Mouse (Mus musculus) forebrain, embryonic 11.5 days (tissue): ENCODE data around the gene Tmprss9. TPM values are rescaled to one million over a fixed set of nuclear protein-coding genes. Genes with fewer than 3 reads are reported as not detected.

Source experiments
- ATAC-seq: fragments of 200-750 bp; cut with Nextera tagmentation; replicated peaks from 2 replicates; pipeline ENCODE4 v1.8.0; 2017; ENCODE audit warnings: moderate TSS enrichment; ENCODE audit not compliant: low FRiP score
- DNase-seq: peaks from one replicate; pipeline ENCODE4 v3.0.0-alpha.2; 2017; ENCODE audit warnings: low spot score
- H3K27ac ChIP-seq: fragments of 300-500 bp; sonication (generic); 2 replicates; pipeline ENCODE4 v1.5.1; 2014; ENCODE audit warnings: low read depth, low read length
- H3K27me3 ChIP-seq: fragments of 300-500 bp; sonication (generic); 2 replicates; pipeline ENCODE4 v1.6.1; 2014; ENCODE audit warnings: mild to moderate bottlenecking, low read length, mixed read lengths; ENCODE audit not compliant: control insufficient read depth, insufficient read depth
- H3K36me3 ChIP-seq: fragments of 300-500 bp; sonication (generic); 2 replicates; pipeline ENCODE4 v1.6.1; 2014; ENCODE audit warnings: mild to moderate bottlenecking, low read length, moderate library complexity, mixed read lengths; ENCODE audit not compliant: control insufficient read depth, insufficient read depth
- H3K4me1 ChIP-seq: fragments of 300-500 bp; sonication (generic); replicated peaks from 2 replicates; pipeline ENCODE4 v1.6.1; 2014; ENCODE audit warnings: low read length, mixed read lengths; ENCODE audit not compliant: control insufficient read depth, insufficient read depth
- H3K4me2 ChIP-seq: fragments of 300-500 bp; sonication (generic); 2 replicates; pipeline ENCODE4 v1.6.1; 2014; ENCODE audit warnings: low read depth, mild to moderate bottlenecking, low read length, moderate library complexity, mixed read lengths; ENCODE audit not compliant: severe bottlenecking
- H3K4me3 ChIP-seq: fragments of 300-500 bp; sonication (generic); 2 replicates; pipeline ENCODE4 v1.5.1; 2014; ENCODE audit warnings: low read depth, low read length
- H3K9ac ChIP-seq: fragments of 300-500 bp; sonication (generic); 2 replicates; pipeline ENCODE4 v1.6.1; 2014; ENCODE audit warnings: low read length
- H3K9me3 ChIP-seq: fragments of 300-500 bp; sonication (generic); 2 replicates; pipeline ENCODE4 v1.6.1; 2016; ENCODE audit warnings: low read length, mixed read lengths; ENCODE audit not compliant: control insufficient read depth
- WGBS: fragments of 180-500 bp; shearing (Covaris S2); extraction: QIAGEN DNeasy Blood & Tissue Kit; methylation state at CpG from one replicate; pipeline ENCODE4 v1.1.7; 2014; 5-methylcytosine and 5-hydroxymethylcytosine counted together
- polyA plus RNA-seq: library from polyadenylated mRNA; unstranded; fragments of >200 nt; fragmentation: Nextera tagmentation; extraction: Ambion mirVana; gene quantifications from 2 replicates; pipeline ENCODE4 v1.2.1, GENCODE M21; 2014

The Tmprss9 gene
- polyA plus RNA-seq, 1 experiment from 2014 or later = 0.08 TPM

- WGBS = 12% methylated on average over 15 of the region's 15 CpGs
- H3K27me3 ChIP-seq = peaks cover 41% of the 10 kb centered on the region
These were observed 67.3 kb downstream of the Tmprss9 start for GRCm38 (mm10) chr10:80938831-80939550.

GRCm38 (mm10) chr10:80939671-80940070 lies 68.0 kb downstream of the Tmprss9 start:
- Histone ChIP-seq H3K36me3 (no peaks in the 10 kb centered on the region), H3K4me1 (peaks cover 30% of the 10 kb centered on the region), H3K4me2 (peak overlapping the region; percentile 84), H3K27me3 (peaks cover 34% of the 10 kb centered on the region), H3K9me3 (no peaks in the 10 kb centered on the region), H3K27ac (no peak overlapping the region), H3K9ac (peak overlapping the region; percentile 55), H3K4me3 (peak overlapping the region; percentile 36)
- peak; percentile 90 for DNase-seq
- 6% methylated on average over 28 of the region's 28 CpGs for WGBS
- peak; percentile 33; the same call in 1 of the 2 replicates for ATAC-seq

More at GRCm38 (mm10) chr10:80938831-80939550, 67.3 kb downstream of the Tmprss9 start:
- Histone ChIP-seq H3K27ac (no peak overlapping the region), H3K4me1 (peaks cover 32% of the 10 kb centered on the region), H3K36me3 (no peaks in the 10 kb centered on the region), H3K4me2 (peak overlapping the region; percentile 84), H3K9ac (0 out of 2 replicates have a peak overlapping the region, but pooled peaks have one; percentile 16), H3K9me3 (no peaks in the 10 kb centered on the region), H3K4me3 (peak overlapping the region; percentile 36)
- DNase-seq = peak; percentile 78
- ATAC-seq = peak; percentile 55; the same call in 1 of the 2 replicates

DNA sequence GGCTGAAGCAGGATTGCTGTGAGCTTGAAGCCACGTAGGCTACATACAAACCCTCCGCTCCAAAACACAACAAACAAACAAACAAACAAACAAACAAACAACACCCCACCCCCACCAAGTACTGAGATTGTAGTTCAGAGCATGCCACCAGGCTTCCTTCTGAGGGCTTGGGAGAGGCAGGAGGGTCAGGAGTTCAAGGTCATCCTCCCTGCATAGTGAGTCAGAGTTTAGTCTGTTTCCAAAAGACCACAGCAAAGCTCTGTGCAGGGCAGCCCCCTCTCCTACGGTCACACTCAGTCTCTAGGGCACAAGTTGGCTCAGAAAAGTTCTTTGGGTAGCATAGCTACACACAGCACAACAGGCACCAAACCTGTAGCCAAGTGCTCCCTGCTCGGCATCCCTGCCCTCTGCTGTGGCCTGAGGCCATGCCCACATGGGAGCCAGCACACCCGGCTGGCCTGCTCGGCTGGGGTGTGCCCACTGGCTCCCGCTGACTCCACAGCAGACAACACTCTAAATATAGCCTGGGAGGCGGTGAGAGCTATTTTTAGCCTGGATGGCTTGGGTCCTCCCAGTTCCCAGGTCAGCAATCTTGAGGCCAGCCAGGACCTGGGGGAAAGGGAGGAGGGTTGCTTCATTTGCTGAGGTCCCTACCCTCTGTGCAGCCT lies 68.8 kb downstream of the Tmprss9 start:
- Histone ChIP-seq H3K4me1 (peaks cover 30% of the 10 kb centered on the region), H3K36me3 (no peaks in the 10 kb centered on the region), H3K27ac (no peak overlapping the region), H3K9me3 (no peaks in the 10 kb centered on the region), H3K9ac (peak overlapping the region; percentile 55; the same call in 1 of the 2 replicates), H3K27me3 (peaks cover 29% of the 10 kb centered on the region), H3K4me3 (no peak overlapping the region), H3K4me2 (peak overlapping the region; percentile 84; the same call in 1 of the 2 replicates)
- no peak for DNase-seq
- WGBS = 56% methylated on average over 8 of the region's 8 CpGs
- no peak for ATAC-seq

DNA sequence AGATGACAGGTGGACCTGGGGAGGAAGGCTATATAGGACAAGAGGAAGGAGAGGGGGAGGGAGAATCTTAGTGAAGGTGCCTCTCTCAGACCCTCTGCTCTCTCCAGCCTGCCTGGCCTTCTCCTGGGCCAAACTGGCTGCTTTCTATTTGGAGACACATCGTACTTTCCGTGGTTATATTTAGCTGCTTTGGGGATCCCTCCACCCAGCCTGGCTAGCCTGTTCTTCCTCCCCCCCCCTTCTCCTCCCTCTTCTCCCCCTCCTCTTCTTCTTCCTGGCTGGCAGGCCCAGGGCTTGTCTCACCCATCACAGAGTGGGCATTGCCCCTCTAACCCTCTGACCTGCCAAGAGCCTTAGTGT lies 69.3 kb downstream of the Tmprss9 start:
- H3K4me1 ChIP-seq = peaks cover 27% of the 10 kb centered on the region
- H3K36me3 ChIP-seq = no peaks in the 10 kb centered on the region
- DNase-seq (no peak), ATAC-seq (no peak)
- H3K27me3 ChIP-seq = peaks cover 28% of the 10 kb centered on the region
- no peak overlapping the region for H3K27ac ChIP-seq
- H3K9me3 ChIP-seq = no peaks in the 10 kb centered on the region
- no peak overlapping the region for H3K4me2 ChIP-seq
- H3K9ac ChIP-seq = no peak overlapping the region
- no peak overlapping the region for H3K4me3 ChIP-seq
- WGBS = 81% methylated on average over 2 of the region's 2 CpGs

- 60% methylated on average over 8 of the region's 8 CpGs for WGBS
- Histone ChIP-seq H3K36me3 (no peaks in the 10 kb centered on the region), H3K4me1 (peaks cover 10% of the 10 kb centered on the region)
These were observed 71.3 kb downstream of the Tmprss9 start for GRCm38 (mm10) chr10:80942919-80943318.

GRCm38 (mm10) chr10:80943701-80944100 lies 72.1 kb downstream of the Tmprss9 start:
- DNase-seq (no peak), ATAC-seq (no peak)
- WGBS = 91% methylated on average over 9 of the region's 9 CpGs
- Histone ChIP-seq H3K4me1 (peaks cover 9% of the 10 kb centered on the region; the same call in 1 of the 2 replicates), H3K4me2 (no peak overlapping the region), H3K9me3 (no peaks in the 10 kb centered on the region), H3K27ac (no peak overlapping the region), H3K4me3 (no peak overlapping the region), H3K9ac (no peak overlapping the region), H3K27me3 (peaks cover 2% of the 10 kb centered on the region; the same call in 1 of the 2 replicates), H3K36me3 (no peaks in the 10 kb centered on the region)

More at GRCm38 (mm10) chr10:80942919-80943318, 71.3 kb downstream of the Tmprss9 start:
- no peaks in the 10 kb centered on the region for H3K9me3 ChIP-seq
- DNase-seq = no peak
- peaks cover 8% of the 10 kb centered on the region; the same call in 1 of the 2 replicates for H3K27me3 ChIP-seq
- H3K9ac ChIP-seq = no peak overlapping the region
- H3K4me3 ChIP-seq = no peak overlapping the region
- H3K4me2 ChIP-seq = no peak overlapping the region
- no peak for ATAC-seq
- H3K27ac ChIP-seq = no peak overlapping the region

- Histone ChIP-seq H3K27ac (no peak overlapping the region), H3K4me1 (peaks cover 6% of the 10 kb centered on the region; the same call in 1 of the 2 replicates), H3K9me3 (no peaks in the 10 kb centered on the region), H3K4me3 (no peak overlapping the region), H3K9ac (no peak overlapping the region), H3K36me3 (no peaks in the 10 kb centered on the region), H3K27me3 (no peaks in the 10 kb centered on the region), H3K4me2 (no peak overlapping the region)
- WGBS = 95% methylated on average over 5 of the region's 5 CpGs
- no peak for DNase-seq
- no peak for ATAC-seq
These were observed 72.6 kb downstream of the Tmprss9 start for GRCm38 (mm10) chr10:80944231-80944630.

DNA sequence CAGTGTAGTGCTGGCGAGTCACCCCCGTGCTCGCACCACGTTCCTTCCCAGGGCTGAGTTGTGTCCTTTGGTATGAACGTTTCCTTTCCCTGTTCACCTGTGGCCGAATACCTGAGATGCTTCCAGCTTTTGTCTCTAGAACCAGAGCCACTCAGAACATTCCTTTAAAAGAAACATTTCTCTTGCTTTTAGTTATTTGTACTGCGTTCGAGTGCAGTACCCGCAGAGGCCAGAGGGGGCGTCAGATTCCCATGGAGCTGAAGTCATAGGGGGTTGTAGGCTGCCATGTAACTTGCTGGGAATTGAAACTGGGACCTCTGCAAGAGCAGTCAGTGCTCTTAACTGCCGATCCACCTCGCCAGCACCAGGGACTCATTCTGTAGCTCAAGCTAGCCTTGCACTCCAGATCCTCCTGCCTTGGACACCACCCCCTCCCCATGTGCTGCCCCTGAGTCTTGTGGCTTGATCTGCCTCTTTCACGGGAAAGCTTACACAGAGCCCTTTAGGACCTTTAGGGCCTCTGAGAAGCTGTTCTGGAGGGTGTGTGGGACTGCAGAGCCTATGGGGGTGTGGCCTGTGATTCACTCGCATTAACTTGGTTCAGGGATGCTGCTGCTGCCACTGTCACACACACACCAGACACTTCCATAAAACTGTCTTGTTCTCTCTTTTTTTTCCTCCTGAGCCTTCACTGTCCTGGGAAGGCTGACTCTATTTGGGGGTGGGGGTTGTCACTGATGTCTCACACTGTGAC lies 75.2 kb downstream of the Tmprss9 start:
- Histone ChIP-seq H3K36me3 (no peaks in the 10 kb centered on the region), H3K4me1 (no peaks in the 10 kb centered on the region), H3K27me3 (no peaks in the 10 kb centered on the region), H3K27ac (no peak overlapping the region), H3K9me3 (no peaks in the 10 kb centered on the region), H3K4me3 (no peak overlapping the region), H3K4me2 (no peak overlapping the region), H3K9ac (no peak overlapping the region)
- WGBS = 66% methylated on average over 14 of the region's 14 CpGs
- DNase-seq = no peak
- no peak for ATAC-seq
